Mouse (Mus musculus): ENCODE data around the gene Bicra.

DNA sequence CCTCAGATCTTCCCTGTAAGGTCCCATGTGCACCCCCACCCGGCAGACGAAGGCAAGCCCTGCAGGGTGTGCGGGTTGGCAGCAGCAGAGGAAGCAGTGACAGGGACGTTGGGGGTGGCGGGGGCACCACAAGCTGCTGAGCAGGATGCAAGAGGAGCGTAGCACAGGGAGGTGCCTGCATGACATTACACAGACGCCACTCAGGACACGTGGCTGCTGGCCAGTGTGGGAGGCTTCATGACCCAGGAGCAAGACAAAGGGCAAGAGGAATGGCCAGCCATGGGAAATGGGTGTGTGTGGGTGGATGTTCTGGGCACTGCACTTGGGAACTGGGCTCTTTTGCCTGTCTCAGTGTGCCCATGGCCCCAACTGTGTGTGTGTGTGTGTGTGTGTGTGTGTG, 67.5 kb downstream of the Bicra start:
- no peak for TF ChIP-seq CTCF (IDR thresholded peaks at IDR 0.05; ENCODE audit: low read depth)
- TF ChIP-seq EP300 (IDR thresholded peaks at IDR 0.05; ENCODE audit: low read depth) = no peak

All from liver, embryonic 14.5 days (tissue).